Mouse (Mus musculus): ENCODE measurements around the gene Nhsl2.

- no peak for TF ChIP-seq CTCF (IDR thresholded peaks at IDR 0.05)
- no peak for TF ChIP-seq EP300 (IDR thresholded peaks at IDR 0.05)
Measured at GRCm38 (mm10) chrX:101986657-101987367, 137.6 kb downstream of the Nhsl2 start.

All from lung, postnatal 0 days (tissue).